Mouse (Mus musculus): ENCODE data around the gene Agmo. TPM values are rescaled to one million over a fixed set of nuclear protein-coding genes. Genes with fewer than 3 reads are reported as not detected.

Agmo gene
- polyA plus RNA-seq, 1 experiment from 2014 or later, result 0.36 TPM

DNA sequence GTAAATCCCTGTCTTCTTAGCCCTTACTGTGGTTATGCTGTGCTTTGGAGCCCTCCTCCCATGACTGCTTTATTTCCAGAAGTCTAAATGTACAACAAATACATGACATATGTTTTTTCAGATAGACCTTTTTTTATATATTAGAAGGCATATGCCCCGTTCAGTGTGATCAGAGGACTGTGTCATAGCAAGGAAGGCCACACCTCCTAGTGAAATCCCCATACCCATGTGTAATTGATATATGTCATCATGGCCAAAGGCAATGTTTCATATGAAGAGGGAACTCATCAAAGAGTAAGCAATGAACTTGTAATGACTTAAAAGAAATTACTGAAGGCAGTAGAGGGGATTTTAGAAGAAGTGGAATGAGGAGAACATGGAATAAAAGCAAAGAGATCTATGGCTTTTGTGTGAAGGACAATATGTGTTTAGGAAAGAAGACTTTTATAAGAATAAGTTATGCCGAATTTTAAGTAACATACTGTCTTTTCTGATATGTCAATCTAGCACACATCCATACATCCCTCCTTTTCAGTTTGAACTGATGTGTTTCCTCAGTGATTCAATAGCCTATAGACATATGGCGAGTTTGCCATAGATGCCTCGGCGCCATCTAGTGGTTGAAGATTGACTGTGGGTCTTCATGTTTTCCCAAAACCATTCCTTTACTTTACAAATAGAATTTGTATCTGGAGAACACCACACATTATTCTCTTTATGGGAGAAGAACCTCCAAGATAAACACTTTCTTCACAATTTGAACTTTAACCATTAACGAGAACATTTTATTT lies 209.1 kb downstream of the Agmo start:
- Histone ChIP-seq H3K4me2 (no peak overlapping the region), H3K27me3 (ENCODE audit: control insufficient read depth, insufficient read depth, low read length) (no peaks in the 10 kb centered on the region), H3K36me3 (ENCODE audit: control insufficient read depth, insufficient read depth, low read length) (no peaks in the 10 kb centered on the region), H3K4me1 (ENCODE audit: control insufficient read depth, insufficient read depth, low read length) (no peaks in the 10 kb centered on the region), H3K9me3 (ENCODE audit: control insufficient read depth, low read length) (no peaks in the 10 kb centered on the region), H3K9ac (ENCODE audit: low read length) (no peak overlapping the region), H3K4me3 (ENCODE audit: low read depth, low read length) (no peak overlapping the region), H3K27ac (ENCODE audit: low read depth, low read length) (no peak overlapping the region)
- ATAC-seq (ENCODE audit: low FRiP score) (peak; percentile 81; the same call in 1 of the 2 replicates), DNase-seq (ENCODE audit: low spot score, missing footprints) (peak; percentile 93)
- 17% methylated on average over 6 of the region's 6 CpGs for WGBS

DNA sequence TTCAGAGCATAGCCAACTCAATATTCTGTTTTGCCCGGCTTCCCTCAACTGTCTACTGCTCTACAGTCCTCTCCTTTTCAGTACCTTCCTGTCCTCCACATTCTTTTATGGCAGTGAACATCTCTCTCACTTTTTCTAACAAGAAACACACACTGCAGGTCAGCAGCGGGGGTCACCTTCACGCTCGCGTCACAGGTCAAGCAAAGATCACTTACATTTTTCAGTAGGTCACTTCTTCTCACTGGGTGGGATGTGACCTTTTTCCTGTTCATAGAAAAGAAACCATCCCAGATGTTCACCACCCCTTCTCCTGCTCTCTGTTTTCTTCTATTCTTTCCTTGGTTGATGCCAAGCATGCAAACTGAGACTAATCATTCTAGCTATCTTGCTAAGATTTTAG lies 230.2 kb downstream of the Agmo start:
- no peak overlapping the region for H3K9ac ChIP-seq (ENCODE audit: low read length)
- no peak overlapping the region for H3K4me3 ChIP-seq (ENCODE audit: low read depth, low read length)
- 65% methylated on average over 5 of the region's 5 CpGs for WGBS
- no peaks in the 10 kb centered on the region for H3K27me3 ChIP-seq (ENCODE audit: control insufficient read depth, insufficient read depth, low read length)
- no peaks in the 10 kb centered on the region for H3K9me3 ChIP-seq (ENCODE audit: control insufficient read depth, low read length)
- ATAC-seq (ENCODE audit: low FRiP score) (no peak), DNase-seq (ENCODE audit: low spot score, missing footprints) (no peak)
- no peak overlapping the region for H3K4me2 ChIP-seq
- H3K36me3 ChIP-seq (ENCODE audit: control insufficient read depth, insufficient read depth, low read length), result no peaks in the 10 kb centered on the region
- H3K27ac ChIP-seq (ENCODE audit: low read depth, low read length), result no peak overlapping the region
- H3K4me1 ChIP-seq (ENCODE audit: control insufficient read depth, insufficient read depth, low read length), result no peaks in the 10 kb centered on the region

DNA sequence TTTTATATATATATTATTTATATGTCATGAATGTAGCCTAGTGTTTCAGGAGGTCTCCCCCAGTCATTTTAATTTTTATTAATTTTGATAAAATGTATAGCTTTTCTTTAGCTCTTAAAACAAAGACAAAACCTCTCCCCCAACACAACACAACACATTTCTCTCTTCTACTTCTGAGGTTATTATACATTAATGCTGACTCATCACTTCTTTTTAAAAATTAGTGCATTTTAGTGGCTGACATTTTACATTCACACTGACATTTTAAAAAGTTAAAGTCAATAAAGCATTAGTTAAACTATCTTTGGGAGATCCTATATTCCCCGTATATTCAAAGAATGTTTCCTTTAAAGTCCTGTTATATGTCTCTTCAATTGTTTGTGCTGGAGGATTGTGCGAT lies 235.4 kb downstream of the Agmo start:
- Histone ChIP-seq H3K4me1 (ENCODE audit: control insufficient read depth, insufficient read depth, low read length) (no peaks in the 10 kb centered on the region), H3K4me3 (ENCODE audit: low read depth, low read length) (no peak overlapping the region), H3K4me2 (no peak overlapping the region), H3K9me3 (ENCODE audit: control insufficient read depth, low read length) (no peaks in the 10 kb centered on the region), H3K27ac (ENCODE audit: low read depth, low read length) (no peak overlapping the region), H3K27me3 (ENCODE audit: control insufficient read depth, insufficient read depth, low read length) (no peaks in the 10 kb centered on the region), H3K9ac (ENCODE audit: low read length) (no peak overlapping the region), H3K36me3 (ENCODE audit: control insufficient read depth, insufficient read depth, low read length) (no peaks in the 10 kb centered on the region)
- ATAC-seq (ENCODE audit: low FRiP score), result no peak
- DNase-seq (ENCODE audit: low spot score, missing footprints), result no peak
- WGBS, result 96% methylated on average over 2 of the region's 2 CpGs

DNA sequence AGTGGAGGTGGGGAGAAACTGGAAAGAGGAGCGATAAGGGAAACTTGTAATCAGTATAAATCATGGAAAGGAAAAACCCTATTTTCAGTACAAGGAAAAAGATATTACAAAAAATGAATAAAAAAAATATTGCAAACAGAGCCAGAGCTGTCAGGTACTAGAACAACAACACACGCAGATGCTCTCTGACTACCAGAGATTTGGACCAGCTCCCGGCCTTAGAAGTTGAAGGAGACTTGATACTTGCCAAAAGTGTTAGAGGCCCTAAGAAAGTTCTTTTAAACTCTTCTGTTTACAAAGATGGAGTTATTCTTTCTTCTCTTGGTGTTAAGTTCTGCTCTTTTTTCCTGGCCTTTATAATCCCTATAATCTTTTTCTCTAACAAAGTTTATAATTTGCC lies 246.6 kb downstream of the Agmo start:
- Histone ChIP-seq H3K4me2 (no peak overlapping the region), H3K36me3 (ENCODE audit: control insufficient read depth, insufficient read depth, low read length) (no peaks in the 10 kb centered on the region), H3K4me1 (ENCODE audit: control insufficient read depth, insufficient read depth, low read length) (no peaks in the 10 kb centered on the region), H3K27ac (ENCODE audit: low read depth, low read length) (no peak overlapping the region), H3K27me3 (ENCODE audit: control insufficient read depth, insufficient read depth, low read length) (no peaks in the 10 kb centered on the region), H3K4me3 (ENCODE audit: low read depth, low read length) (no peak overlapping the region), H3K9ac (ENCODE audit: low read length) (no peak overlapping the region), H3K9me3 (ENCODE audit: control insufficient read depth, low read length) (no peaks in the 10 kb centered on the region)
- DNase-seq (ENCODE audit: low spot score, missing footprints), result no peak
- ATAC-seq (ENCODE audit: low FRiP score), result no peak
- WGBS, result 90% methylated on average over 3 of the region's 3 CpGs

DNA sequence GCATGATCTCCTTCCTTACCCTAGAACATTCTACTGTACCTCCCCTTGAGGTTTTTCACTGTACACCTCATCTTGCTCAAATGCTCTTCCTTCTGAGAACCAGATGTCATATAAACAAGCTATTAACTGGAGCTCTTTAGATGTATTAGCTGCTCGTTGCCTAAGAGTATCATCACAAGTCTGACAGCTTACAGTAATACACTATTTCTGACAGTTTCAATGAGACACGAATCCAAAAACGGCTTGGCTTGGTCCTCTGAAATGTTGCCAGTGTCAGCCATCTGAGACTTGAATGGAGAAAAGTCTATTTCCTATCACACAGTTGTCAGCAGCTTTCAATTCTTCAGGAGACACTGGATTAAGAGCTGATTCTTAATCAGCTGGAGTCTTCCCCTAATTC lies 257.4 kb downstream of the Agmo start:
- H3K4me1 ChIP-seq (ENCODE audit: control insufficient read depth, insufficient read depth, low read length), result no peaks in the 10 kb centered on the region
- H3K4me2 ChIP-seq, result no peak overlapping the region
- ATAC-seq (ENCODE audit: low FRiP score) (no peak), DNase-seq (ENCODE audit: low spot score, missing footprints) (no peak)
- no peaks in the 10 kb centered on the region for H3K9me3 ChIP-seq (ENCODE audit: control insufficient read depth, low read length)
- no peaks in the 10 kb centered on the region for H3K27me3 ChIP-seq (ENCODE audit: control insufficient read depth, insufficient read depth, low read length)
- H3K36me3 ChIP-seq (ENCODE audit: control insufficient read depth, insufficient read depth, low read length), result no peaks in the 10 kb centered on the region
- H3K4me3 ChIP-seq (ENCODE audit: low read depth, low read length), result no peak overlapping the region
- no peak overlapping the region for H3K27ac ChIP-seq (ENCODE audit: low read depth, low read length)
- H3K9ac ChIP-seq (ENCODE audit: low read length), result no peak overlapping the region
- WGBS, result 85% methylated on average over 3 of the region's 3 CpGs

DNA sequence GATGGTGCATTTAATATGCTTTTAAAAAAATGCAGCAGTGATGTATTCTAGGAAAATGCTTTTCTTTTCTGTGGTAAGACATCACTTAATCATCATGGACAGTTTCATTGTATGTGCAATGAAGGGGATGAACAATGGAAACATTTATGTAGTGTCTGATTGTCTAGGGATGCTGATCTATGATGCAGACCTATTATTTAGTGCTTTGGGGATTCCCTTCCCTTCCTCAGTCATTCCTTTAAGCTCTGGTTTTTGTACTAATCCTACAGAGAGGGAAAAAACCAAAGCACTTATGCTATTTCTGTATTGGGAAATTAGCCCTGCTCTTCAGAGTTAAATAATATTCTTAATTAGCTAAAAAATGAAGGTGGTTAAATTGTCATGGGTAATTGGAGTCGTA lies 266.0 kb downstream of the Agmo start:
- H3K36me3 ChIP-seq (ENCODE audit: control insufficient read depth, insufficient read depth, low read length), result no peaks in the 10 kb centered on the region
- H3K27me3 ChIP-seq (ENCODE audit: control insufficient read depth, insufficient read depth, low read length), result no peaks in the 10 kb centered on the region
- WGBS, result 75% methylated on average over 1 of the region's 1 CpGs

DNA sequence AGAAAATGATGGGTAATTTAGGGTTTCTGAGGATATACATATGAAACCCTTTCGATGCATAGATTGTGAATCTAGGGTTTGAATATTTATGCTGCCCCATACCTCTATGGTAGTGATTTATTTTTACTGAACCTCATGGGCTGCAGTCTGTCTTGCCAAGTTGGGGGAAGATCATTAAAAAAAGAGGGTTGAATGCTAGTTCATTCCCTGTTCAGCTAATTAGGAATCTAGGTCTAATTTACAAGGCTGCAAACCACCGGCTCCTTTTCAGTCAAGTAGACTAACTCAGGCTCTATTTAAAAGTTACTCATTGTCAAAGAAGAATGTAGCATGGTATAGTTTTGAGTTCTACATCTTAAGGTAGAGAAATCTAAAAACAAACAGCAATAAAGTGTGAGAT lies 266.4 kb downstream of the Agmo start:
- Histone ChIP-seq H3K27me3 (ENCODE audit: control insufficient read depth, insufficient read depth, low read length) (no peaks in the 10 kb centered on the region), H3K4me2 (no peak overlapping the region), H3K9me3 (ENCODE audit: control insufficient read depth, low read length) (no peaks in the 10 kb centered on the region), H3K36me3 (ENCODE audit: control insufficient read depth, insufficient read depth, low read length) (no peaks in the 10 kb centered on the region), H3K27ac (ENCODE audit: low read depth, low read length) (no peak overlapping the region), H3K4me1 (ENCODE audit: control insufficient read depth, insufficient read depth, low read length) (no peaks in the 10 kb centered on the region), H3K9ac (ENCODE audit: low read length) (no peak overlapping the region), H3K4me3 (ENCODE audit: low read depth, low read length) (no peak overlapping the region)
- DNase-seq (ENCODE audit: low spot score, missing footprints), result no peak
- no peak for ATAC-seq (ENCODE audit: low FRiP score)
- 86% methylated on average over 2 of the region's 2 CpGs for WGBS

More for the DNA sequence above, 266.0 kb downstream of the Agmo start:
- no peak overlapping the region for H3K9ac ChIP-seq (ENCODE audit: low read length)
- H3K27ac ChIP-seq (ENCODE audit: low read depth, low read length), result no peak overlapping the region
- DNase-seq (ENCODE audit: low spot score, missing footprints) (no peak), ATAC-seq (ENCODE audit: low FRiP score) (no peak)
- H3K9me3 ChIP-seq (ENCODE audit: control insufficient read depth, low read length), result no peaks in the 10 kb centered on the region
- H3K4me3 ChIP-seq (ENCODE audit: low read depth, low read length), result no peak overlapping the region
- no peaks in the 10 kb centered on the region for H3K4me1 ChIP-seq (ENCODE audit: control insufficient read depth, insufficient read depth, low read length)
- no peak overlapping the region for H3K4me2 ChIP-seq

DNA sequence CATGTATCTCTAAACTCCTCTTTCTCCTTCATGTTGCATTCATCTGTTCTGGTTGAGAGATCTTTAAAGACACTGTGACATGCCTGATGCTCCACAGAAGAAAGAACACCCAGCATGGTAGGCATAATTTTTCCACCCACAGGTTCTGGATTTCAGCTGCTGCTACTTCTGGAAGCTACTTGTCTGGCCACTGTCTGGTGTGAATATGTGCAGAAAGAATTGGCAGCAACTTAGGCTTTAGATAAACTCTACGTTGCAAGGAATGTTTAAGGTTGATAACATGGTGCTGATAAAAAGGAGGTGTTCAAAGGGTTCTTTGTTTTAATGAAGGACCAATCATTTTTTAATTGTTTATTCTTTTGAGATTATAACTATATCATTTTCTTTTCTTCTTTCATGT lies 280.3 kb downstream of the Agmo start:
- ATAC-seq (ENCODE audit: low FRiP score) (no peak), DNase-seq (ENCODE audit: low spot score, missing footprints) (no peak)
- Histone ChIP-seq H3K4me2 (no peak overlapping the region), H3K4me3 (ENCODE audit: low read depth, low read length) (no peak overlapping the region), H3K9ac (ENCODE audit: low read length) (no peak overlapping the region), H3K27me3 (ENCODE audit: control insufficient read depth, insufficient read depth, low read length) (no peaks in the 10 kb centered on the region), H3K36me3 (ENCODE audit: control insufficient read depth, insufficient read depth, low read length) (no peaks in the 10 kb centered on the region), H3K4me1 (ENCODE audit: control insufficient read depth, insufficient read depth, low read length) (no peaks in the 10 kb centered on the region), H3K27ac (ENCODE audit: low read depth, low read length) (no peak overlapping the region), H3K9me3 (ENCODE audit: control insufficient read depth, low read length) (no peaks in the 10 kb centered on the region)
- WGBS, result 85% methylated on average over 1 of the region's 1 CpGs

DNA sequence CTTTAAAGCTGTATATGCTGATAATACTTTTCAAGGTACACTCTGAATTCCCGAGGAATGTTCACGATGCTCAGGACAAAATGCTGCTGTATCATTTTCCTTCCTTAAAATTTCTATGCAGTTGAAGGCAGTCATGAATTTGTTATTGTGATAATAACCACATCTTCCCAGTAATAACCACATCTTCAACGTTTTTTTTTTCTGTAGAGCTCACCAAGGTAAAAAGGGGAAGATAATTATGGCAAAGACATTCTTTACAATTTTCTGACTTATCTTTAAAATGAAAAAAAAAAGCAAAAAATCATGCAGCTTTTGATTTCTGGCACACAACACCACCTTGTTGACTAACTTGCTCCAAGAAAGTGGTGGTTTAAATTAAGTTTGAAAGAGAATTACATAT lies 283.2 kb downstream of the Agmo start:
- no peak overlapping the region for H3K4me2 ChIP-seq
- 71% methylated on average over 3 of the region's 3 CpGs for WGBS
- no peaks in the 10 kb centered on the region for H3K27me3 ChIP-seq (ENCODE audit: control insufficient read depth, insufficient read depth, low read length)
- no peak for ATAC-seq (ENCODE audit: low FRiP score)
- H3K9ac ChIP-seq (ENCODE audit: low read length), result no peak overlapping the region
- H3K27ac ChIP-seq (ENCODE audit: low read depth, low read length), result no peak overlapping the region
- H3K36me3 ChIP-seq (ENCODE audit: control insufficient read depth, insufficient read depth, low read length), result no peaks in the 10 kb centered on the region
- no peak overlapping the region for H3K4me3 ChIP-seq (ENCODE audit: low read depth, low read length)
- H3K4me1 ChIP-seq (ENCODE audit: control insufficient read depth, insufficient read depth, low read length), result no peaks in the 10 kb centered on the region
- DNase-seq (ENCODE audit: low spot score, missing footprints), result no peak
- H3K9me3 ChIP-seq (ENCODE audit: control insufficient read depth, low read length), result no peaks in the 10 kb centered on the region

Data from midbrain, embryonic 11.5 days (tissue).